ENCODE assay signal across 10 mouse cellular contexts in genomic region chr2:154659070-154659469, GRCm38 (mm10). TPM values are rescaled to one million over a fixed set of nuclear protein-coding genes. Genes with fewer than 3 reads are reported as not detected.
DNase-seq lines count a peak whose midpoint lies in the region; ATAC-seq and TF ChIP-seq lines count a peak whose summit lies in the region.
"Had no signal": no experiment of that assay in that cellular context is flagged by ENCODE, and none has a peak within 500 bp of the region (broad histone marks: within the 10 kb centered on the region; RNA-seq: fewer than 3 reads in every experiment).

No protein-coding gene starts in this region.

- 0 out of 2 replicates have a peak overlapping the region, but pooled peaks have one; percentile 1 for H3K4me3 ChIP-seq in kidney, postnatal 0 days (replicated peaks; ENCODE audit: low read depth, low read length)
- peak overlapping the region; percentile 85; the same call in 1 of the 2 replicates for H3K4me3 ChIP-seq in embryonic facial prominence, embryonic 13.5 days
- H3K4me3 ChIP-seq in hindbrain, embryonic 12.5 days: no peak overlapping the region
- no peak overlapping the region for H3K4me3 ChIP-seq in midbrain, embryonic 14.5 days (replicated peaks; ENCODE audit: low read depth, low read length)

- TF ChIP-seq CTCF in kidney, postnatal 0 days (IDR thresholded peaks at IDR 0.05; ENCODE audit: low read depth): no peak

- peak overlapping the region; percentile 13; the same call in 1 of the 2 replicates for H3K9ac ChIP-seq in kidney, postnatal 0 days (ENCODE audit: low read depth, low read length)
- peak overlapping the region; percentile 96 for H3K9ac ChIP-seq in embryonic facial prominence, embryonic 13.5 days
- peak overlapping the region; percentile 25; the same call in 1 of the 2 replicates for H3K9ac ChIP-seq in hindbrain, embryonic 12.5 days
- 0 out of 2 replicates have a peak overlapping the region, but pooled peaks have one; percentile 2 for H3K9ac ChIP-seq in midbrain, embryonic 14.5 days (replicated peaks; ENCODE audit: low read length)

- 0 out of 2 replicates have a peak overlapping the region, but pooled peaks have one; percentile 47 for H3K27ac ChIP-seq in kidney, postnatal 0 days
- H3K27ac ChIP-seq in embryonic facial prominence, embryonic 13.5 days: 0 out of 2 replicates have a peak overlapping the region, but pooled peaks have one; percentile 22
- H3K27ac ChIP-seq in hindbrain, embryonic 12.5 days: no peak overlapping the region
- no peak overlapping the region for H3K27ac ChIP-seq in midbrain, embryonic 14.5 days (replicated peaks; ENCODE audit: low read depth, low read length)

- ATAC-seq in kidney, postnatal 0 days (replicated peaks; ENCODE audit: low FRiP score, low read depth): no peak
- no peak for ATAC-seq in embryonic facial prominence, embryonic 13.5 days (ENCODE audit: insufficient number of reproducible peaks, insufficient read depth, low FRiP score, low TSS enrichment, low read depth)
- no peak for ATAC-seq in hindbrain, embryonic 12.5 days (ENCODE audit: low FRiP score)
- ATAC-seq in midbrain, embryonic 14.5 days (ENCODE audit: low FRiP score, low TSS enrichment): no peak

- DNase-seq in kidney, postnatal 0 days (ENCODE audit: low spot score): no peak
- no peak for DNase-seq in kidney, adult 18-20 months
- no peak for DNase-seq in midbrain, embryonic 14.5 days
- no peak for DNase-seq in embryo, embryonic 9.5 days (ENCODE audit: extremely low spot score)
- DNase-seq in right cerebral cortex, postnatal 36 days (ENCODE audit: low spot score in 2 of 2): no peak
- no peak for DNase-seq in cerebellum, postnatal 4 days (ENCODE audit: low spot score in 2 of 2)
- DNase-seq: gastrocnemius, postnatal 10 days; thymus, postnatal 36 days had no signal

- H3K27me3 ChIP-seq in kidney, postnatal 0 days (ENCODE audit: insufficient read depth, low read length): no peaks in the 10 kb centered on the region
- no peaks in the 10 kb centered on the region for H3K27me3 ChIP-seq in embryonic facial prominence, embryonic 13.5 days
- H3K27me3 ChIP-seq in hindbrain, embryonic 12.5 days: no peaks in the 10 kb centered on the region
- no peaks in the 10 kb centered on the region for H3K27me3 ChIP-seq in midbrain, embryonic 14.5 days (ENCODE audit: control insufficient read depth, insufficient read depth, low read length)

- H3K4me2 ChIP-seq in kidney, postnatal 0 days (ENCODE audit: low read length): peak overlapping the region; percentile 77
- peak overlapping the region; percentile 93 for H3K4me2 ChIP-seq in embryonic facial prominence, embryonic 13.5 days
- peak overlapping the region; percentile 94 for H3K4me2 ChIP-seq in hindbrain, embryonic 12.5 days (replicated peaks)
- peak overlapping the region; percentile 11 for H3K4me2 ChIP-seq in midbrain, embryonic 14.5 days (ENCODE audit: low read length)

- 70% methylated on average over 4 of the region's 4 CpGs for WGBS in kidney, postnatal 0 days
- 79% methylated on average over 4 of the region's 4 CpGs for WGBS in embryonic facial prominence, embryonic 13.5 days
- 91% methylated on average over 4 of the region's 4 CpGs for WGBS in hindbrain, embryonic 12.5 days
- 85% methylated on average over 4 of the region's 4 CpGs for WGBS in midbrain, embryonic 14.5 days

- H3K36me3 ChIP-seq in kidney, postnatal 0 days (ENCODE audit: insufficient read depth, low read length): no peaks in the 10 kb centered on the region
- peaks cover 24% of the 10 kb centered on the region for H3K36me3 ChIP-seq in embryonic facial prominence, embryonic 13.5 days
- peaks cover 17% of the 10 kb centered on the region for H3K36me3 ChIP-seq in hindbrain, embryonic 12.5 days
- H3K36me3 ChIP-seq in midbrain, embryonic 14.5 days (ENCODE audit: control insufficient read depth, insufficient read depth, low read length): peaks cover 14% of the 10 kb centered on the region

- H3K9me3 ChIP-seq in kidney, postnatal 0 days (replicated peaks; ENCODE audit: low read length): no peaks in the 10 kb centered on the region
- no peaks in the 10 kb centered on the region for H3K9me3 ChIP-seq in embryonic facial prominence, embryonic 13.5 days
- H3K9me3 ChIP-seq in hindbrain, embryonic 12.5 days (replicated peaks): no peaks in the 10 kb centered on the region
- no peaks in the 10 kb centered on the region for H3K9me3 ChIP-seq in midbrain, embryonic 14.5 days (ENCODE audit: control insufficient read depth, low read length)

- peaks cover 21% of the 10 kb centered on the region for H3K4me1 ChIP-seq in kidney, postnatal 0 days (replicated peaks; ENCODE audit: insufficient read depth, low read length)
- H3K4me1 ChIP-seq in embryonic facial prominence, embryonic 13.5 days: peaks cover 21% of the 10 kb centered on the region
- peaks cover 22% of the 10 kb centered on the region for H3K4me1 ChIP-seq in hindbrain, embryonic 12.5 days
- peaks cover 24% of the 10 kb centered on the region for H3K4me1 ChIP-seq in midbrain, embryonic 14.5 days (ENCODE audit: control insufficient read depth, insufficient read depth, low read length)

RNA-seq across cellular contexts. Expression of gene Chmp4b, which starts 7.6 kb away (rescaled TPM):
- 30.0 and 34.7 TPM in 2 replicates for polyA plus RNA-seq in kidney, postnatal 0 days (2015; fragmentation: Nextera tagmentation; extraction: Ambion mirVana)
- 32.8 and 34.7 TPM in 2 replicates for polyA plus RNA-seq in embryonic facial prominence, embryonic 13.5 days (2015; fragmentation: Nextera tagmentation; extraction: Ambion mirVana)
- 26.6 and 28.4 TPM in 2 replicates for polyA plus RNA-seq in hindbrain, embryonic 12.5 days (2016; fragmentation: Nextera tagmentation; extraction: Ambion mirVana)
- polyA plus RNA-seq in midbrain, embryonic 14.5 days (2014; fragmentation: Nextera tagmentation; extraction: Ambion mirVana): 20.4 and 32.4 TPM in 2 replicates

RNA-seq across cellular contexts. Expression of gene 4930519P11Rik, which starts 45.8 kb away (rescaled TPM):
- 0.42 and 0.71 TPM in 2 replicates for polyA plus RNA-seq in kidney, postnatal 0 days (2015; fragmentation: Nextera tagmentation; extraction: Ambion mirVana)
- 1.2 TPM in 1 of 2 replicates, not detected in the other for polyA plus RNA-seq in embryonic facial prominence, embryonic 13.5 days (2015; fragmentation: Nextera tagmentation; extraction: Ambion mirVana)
- polyA plus RNA-seq in hindbrain, embryonic 12.5 days (2016; fragmentation: Nextera tagmentation; extraction: Ambion mirVana): not detected in 2 replicates
- polyA plus RNA-seq in midbrain, embryonic 14.5 days (2014; fragmentation: Nextera tagmentation; extraction: Ambion mirVana): 0.50 and 1.6 TPM in 2 replicates

RNA-seq across cellular contexts. Expression of gene Zfp341, which starts 46.0 kb away (rescaled TPM):
- polyA plus RNA-seq in kidney, postnatal 0 days (2015; fragmentation: Nextera tagmentation; extraction: Ambion mirVana): 0.80 and 0.82 TPM in 2 replicates
- polyA plus RNA-seq in embryonic facial prominence, embryonic 13.5 days (2015; fragmentation: Nextera tagmentation; extraction: Ambion mirVana): 1.5 and 1.8 TPM in 2 replicates
- polyA plus RNA-seq in hindbrain, embryonic 12.5 days (2016; fragmentation: Nextera tagmentation; extraction: Ambion mirVana): 1.1 and 1.3 TPM in 2 replicates
- polyA plus RNA-seq in midbrain, embryonic 14.5 days (2014; fragmentation: Nextera tagmentation; extraction: Ambion mirVana): 2.2 and 2.6 TPM in 2 replicates

RNA-seq across cellular contexts. Expression of gene Pxmp4, which starts 55.6 kb away (rescaled TPM):
- 37.3 and 37.9 TPM in 2 replicates for polyA plus RNA-seq in kidney, postnatal 0 days (2015; fragmentation: Nextera tagmentation; extraction: Ambion mirVana)
- 24.0 and 24.7 TPM in 2 replicates for polyA plus RNA-seq in embryonic facial prominence, embryonic 13.5 days (2015; fragmentation: Nextera tagmentation; extraction: Ambion mirVana)
- 14.1 and 14.3 TPM in 2 replicates for polyA plus RNA-seq in hindbrain, embryonic 12.5 days (2016; fragmentation: Nextera tagmentation; extraction: Ambion mirVana)
- polyA plus RNA-seq in midbrain, embryonic 14.5 days (2014; fragmentation: Nextera tagmentation; extraction: Ambion mirVana): 14.2 and 15.0 TPM in 2 replicates

Comparison
In these comparisons a context has a peak if more than half of its experiments do, and no peak if none do; other contexts are left out.
1. H3K27ac ChIP-seq: peak in kidney, postnatal 0 days (single experiment) and embryonic facial prominence, embryonic 13.5 days (single experiment); none in hindbrain, embryonic 12.5 days (single experiment) and midbrain, embryonic 14.5 days (single experiment).
2. H3K4me2 ChIP-seq: peak in every context shown above with its lines; median percentile 94 in hindbrain, embryonic 12.5 days; 93 in embryonic facial prominence, embryonic 13.5 days; 77 in kidney, postnatal 0 days; 11 in midbrain, embryonic 14.5 days.
3. H3K4me3 ChIP-seq: peak in kidney, postnatal 0 days (single experiment) and embryonic facial prominence, embryonic 13.5 days (single experiment); none in hindbrain, embryonic 12.5 days (single experiment) and midbrain, embryonic 14.5 days (single experiment).
4. H3K9ac ChIP-seq: peak in every context shown above with its lines; median percentile 96 in embryonic facial prominence, embryonic 13.5 days; 25 in hindbrain, embryonic 12.5 days; 13 in kidney, postnatal 0 days; 2 in midbrain, embryonic 14.5 days.